Mouse (Mus musculus) brain, adult 2 months (tissue): ENCODE results near the gene Igsf9.

Experiments
- DNase-seq: peaks from one replicate; pipeline ENCODE4 v3.0.0; 2011; ENCODE audit warnings: low read depth, low spot score

Gene Igsf9

DNA sequence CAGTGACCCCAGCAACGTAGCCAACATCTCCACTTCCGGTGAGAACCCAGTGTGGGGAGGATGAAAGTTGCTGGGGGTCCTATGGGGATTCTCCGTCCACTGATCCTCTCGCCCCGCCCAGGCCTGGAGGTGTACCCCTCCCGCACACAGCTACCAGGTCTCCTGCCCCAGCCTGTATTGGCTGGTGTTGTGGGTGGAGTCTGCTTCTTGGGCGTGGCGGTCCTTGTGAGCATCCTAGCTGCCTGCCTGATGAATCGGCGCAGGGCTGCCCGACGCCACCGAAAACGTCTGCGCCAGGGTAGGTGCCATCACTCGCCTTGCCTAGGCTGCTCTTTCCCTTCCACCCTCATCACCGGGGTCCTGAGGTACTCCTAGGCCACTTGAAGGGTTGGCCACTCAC, 14.4 kb downstream of the Igsf9 start:
- DNase-seq, result no peak

DNA sequence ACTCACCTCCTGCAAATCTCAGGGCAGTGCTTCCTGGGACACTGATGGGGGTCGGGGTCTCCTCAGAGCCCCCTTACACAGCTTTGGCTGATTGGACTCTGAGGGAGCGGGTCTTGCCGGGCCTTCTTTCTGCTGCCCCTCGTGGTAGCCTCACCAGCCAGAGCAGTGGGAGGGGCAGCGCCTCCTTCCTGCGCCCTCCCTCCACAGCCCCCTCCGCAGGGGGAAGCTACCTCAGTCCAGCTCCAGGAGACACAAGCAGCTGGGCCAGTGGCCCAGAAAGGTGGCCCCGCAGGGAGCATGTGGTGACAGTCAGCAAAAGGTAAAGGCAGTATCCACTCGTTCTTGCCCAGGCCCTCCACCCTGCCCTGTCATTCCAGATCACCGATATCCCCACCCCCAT, 15.8 kb downstream of the Igsf9 start:
- DNase-seq, result no peak

DNA sequence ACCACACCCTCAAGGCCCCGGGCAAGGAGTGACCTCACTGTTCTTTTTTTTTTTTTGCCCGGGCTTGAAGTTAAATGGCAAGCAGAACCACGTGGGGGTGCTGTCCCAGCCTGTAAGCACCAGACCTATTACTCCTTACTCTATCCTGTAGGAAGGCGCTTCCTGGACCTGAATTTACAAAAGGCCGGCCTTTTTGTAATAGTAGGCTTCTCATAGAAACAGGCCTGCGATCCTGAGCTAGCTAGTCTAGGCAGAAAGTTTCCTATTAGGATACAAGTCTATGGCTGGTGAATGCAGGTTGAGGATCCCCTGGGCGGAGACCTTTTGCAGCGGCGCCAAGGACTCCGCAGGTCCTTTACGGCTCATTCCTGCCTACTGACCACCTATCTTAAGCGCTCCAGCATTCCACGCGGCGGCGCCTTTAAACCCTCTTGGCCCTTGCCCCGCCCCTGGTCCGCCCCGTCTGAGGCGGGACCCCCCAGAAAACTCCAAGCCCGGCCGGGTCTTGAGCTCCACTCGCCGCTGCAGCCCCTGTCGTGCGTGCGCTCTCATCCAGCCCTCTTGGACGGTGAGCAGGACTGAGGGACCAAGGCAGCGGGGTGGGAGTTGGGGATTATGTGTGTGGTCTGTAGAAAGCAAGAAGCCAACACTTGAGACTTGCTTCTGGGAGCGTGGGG, 18.3 kb downstream of the Igsf9 start, which contains the start of gene Tagln2:
Tagln2 (plus strand) TSS at position 283 of the 677 bp plus-strand sequence.
- no peak for DNase-seq

DNA sequence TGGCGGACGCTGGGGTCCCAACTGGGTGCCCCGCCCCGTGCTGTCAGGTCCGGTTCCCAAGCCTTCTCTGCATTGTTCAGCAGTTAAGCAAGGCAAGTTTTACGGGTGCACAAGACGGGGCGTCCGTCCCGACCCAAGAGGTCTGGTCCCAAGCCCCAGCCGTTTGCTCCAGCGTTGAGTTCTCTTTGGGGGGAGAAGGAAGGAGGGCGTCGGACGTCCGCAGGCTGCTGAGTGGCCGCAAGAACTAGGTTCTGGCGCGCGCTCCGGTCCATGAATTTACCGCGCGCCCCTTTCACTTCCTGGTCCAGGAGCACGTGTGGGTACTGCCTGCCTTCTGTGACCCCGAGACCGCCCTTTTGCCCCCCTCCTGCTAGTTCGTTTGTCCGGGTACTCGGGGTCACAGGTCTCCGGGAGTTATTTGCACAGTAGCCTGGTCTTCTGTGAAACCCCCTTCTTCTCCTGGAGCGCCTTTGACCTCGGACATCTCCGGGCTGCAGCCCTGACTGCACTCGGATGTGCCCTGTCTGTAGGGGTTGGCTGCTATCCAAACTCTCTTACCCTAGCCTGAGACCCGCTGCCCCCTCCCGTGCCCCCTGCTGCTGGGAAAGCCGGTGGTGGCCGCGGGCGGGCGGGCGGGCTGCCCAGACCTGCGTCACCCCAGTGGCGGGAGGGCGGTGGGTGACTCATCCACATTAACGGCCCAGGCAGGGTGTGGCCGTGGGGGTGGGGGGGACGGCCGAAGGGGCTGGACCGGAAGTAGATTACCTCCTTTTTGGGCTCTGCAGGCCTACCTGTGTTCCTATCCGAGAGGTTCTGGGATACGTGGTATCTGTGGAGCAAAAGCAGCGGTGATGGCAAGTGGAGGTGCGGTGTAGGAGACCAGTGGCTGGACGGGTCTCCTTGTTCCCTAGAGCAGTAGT, 19.1 kb downstream of the Igsf9 start:
- no peak for DNase-seq

DNA sequence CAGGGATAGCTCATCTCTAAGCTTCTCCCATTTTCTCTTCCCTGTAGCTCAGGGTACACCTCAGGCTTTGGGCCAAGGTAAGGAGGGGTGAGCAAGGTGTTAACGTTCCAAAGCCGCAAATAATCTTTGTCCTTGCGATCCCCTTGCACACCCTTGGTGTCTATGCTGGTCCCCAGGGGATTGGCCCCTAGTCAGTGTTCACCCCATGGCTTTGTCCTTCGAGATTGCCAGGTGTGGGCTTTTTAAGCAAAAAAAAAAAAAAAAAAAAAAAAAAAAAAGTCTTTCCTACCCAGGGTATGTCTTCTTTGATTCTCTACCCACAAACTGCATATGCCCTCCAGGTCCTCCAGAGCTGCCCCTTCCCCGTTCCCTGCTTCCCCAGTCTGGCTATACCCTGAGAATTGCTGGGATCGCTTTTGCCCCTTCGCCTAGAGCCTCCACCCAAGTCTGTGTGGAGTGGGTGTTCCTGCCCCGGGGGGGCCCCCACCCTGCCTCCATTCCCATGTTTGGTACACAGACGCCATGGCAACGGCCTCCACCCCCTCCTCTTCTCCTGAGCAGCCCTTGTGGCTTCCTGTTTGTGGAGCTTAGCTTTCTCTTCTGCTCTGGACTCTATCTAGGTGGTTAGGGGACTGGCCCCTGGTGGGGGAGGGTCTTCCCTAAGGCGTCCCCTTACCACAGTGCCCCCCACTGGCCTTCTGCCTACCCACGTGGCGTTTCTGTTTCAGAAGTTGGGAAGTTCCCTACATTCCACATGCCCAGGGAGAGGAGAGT, 20.0 kb downstream of the Igsf9 start:
- DNase-seq, result peak; percentile 44

DNA sequence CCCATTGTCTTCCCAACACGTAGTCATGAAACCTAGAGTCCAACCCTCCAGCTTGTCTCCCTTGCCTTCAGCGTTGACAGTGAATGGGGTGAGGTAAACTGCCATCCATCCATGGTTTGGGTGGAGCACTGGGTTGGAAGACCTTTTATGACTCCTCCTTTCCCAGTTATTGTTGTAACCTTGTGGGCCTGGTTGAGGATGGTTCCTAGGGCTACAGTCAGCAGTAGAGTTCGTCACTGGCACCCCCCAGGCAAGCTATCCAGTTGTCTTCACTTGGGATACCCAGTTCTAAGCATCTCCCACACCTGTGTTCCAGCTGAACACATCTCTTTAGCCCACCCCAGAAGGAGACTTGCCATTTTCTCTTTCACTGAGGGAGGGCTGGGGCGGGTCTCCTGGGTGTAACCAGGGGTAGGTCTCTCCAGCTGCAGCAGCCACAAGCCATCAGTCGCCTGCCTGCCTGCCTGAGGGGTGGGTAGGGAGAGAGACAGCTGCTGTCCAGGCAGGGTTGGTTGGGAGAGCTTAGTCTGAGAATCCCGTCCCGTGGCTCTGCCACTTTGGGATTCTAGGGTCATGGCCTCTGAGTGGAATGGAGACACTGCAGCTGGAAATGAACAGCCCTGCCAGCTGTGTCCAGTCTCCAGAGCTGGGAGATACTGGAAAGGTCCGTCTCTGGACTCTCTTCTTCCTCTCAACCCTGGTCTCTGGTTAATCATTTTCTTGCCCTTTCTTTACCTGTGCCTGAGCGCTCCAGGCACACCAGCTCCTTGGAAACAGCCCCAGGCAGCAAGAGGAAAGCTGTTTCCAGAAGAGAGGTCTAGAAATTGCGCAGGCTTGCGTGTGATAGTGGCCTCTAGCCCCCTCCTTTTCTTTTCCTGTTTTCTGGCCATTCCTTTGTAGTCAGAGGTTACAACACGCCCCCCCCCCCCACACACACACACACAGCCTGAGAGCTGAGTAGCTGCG, 20.8 kb downstream of the Igsf9 start:
- no peak for DNase-seq

DNA sequence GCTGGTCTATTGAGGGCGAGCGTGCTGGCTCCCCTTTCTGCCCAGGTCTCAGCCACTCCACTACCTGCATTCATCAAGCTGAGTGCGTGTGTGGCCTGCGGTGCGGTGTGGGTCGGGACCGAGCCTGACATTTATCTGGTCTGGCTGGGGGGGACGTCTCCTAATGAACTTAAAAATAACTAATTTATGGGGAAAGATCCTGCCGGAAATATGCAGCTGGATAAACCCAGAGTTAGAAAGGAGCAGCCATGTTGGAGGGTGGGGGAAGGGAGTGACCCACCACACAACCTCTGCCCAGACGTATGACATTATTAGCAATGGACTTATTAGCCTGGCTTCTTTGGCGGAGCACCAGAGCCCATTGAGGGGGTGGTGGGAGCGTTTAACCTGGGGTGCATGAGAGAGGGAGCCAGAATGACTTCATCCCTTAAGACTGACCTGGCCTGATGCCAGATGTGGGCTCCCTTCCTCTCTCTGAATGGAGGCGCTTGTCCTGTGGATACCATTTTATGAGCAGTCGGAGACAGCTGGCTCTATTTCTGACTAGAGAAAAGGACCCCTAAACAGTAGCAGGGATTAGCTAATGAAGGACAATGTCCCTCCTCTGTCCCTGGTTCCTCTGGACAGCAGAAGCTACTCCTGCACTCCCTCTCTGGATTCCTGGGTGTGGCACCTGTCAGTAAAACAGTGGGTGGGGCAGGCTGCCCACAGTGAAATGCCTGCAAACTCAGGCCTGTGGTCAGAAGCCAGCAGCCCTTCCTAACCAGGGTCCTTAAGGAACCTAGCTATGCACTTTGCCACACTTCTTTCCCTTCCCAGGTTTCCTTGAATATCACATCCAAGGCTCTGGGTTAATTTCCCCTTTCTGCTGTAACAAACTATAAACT, 21.8 kb downstream of the Igsf9 start:
- no peak for DNase-seq

DNA sequence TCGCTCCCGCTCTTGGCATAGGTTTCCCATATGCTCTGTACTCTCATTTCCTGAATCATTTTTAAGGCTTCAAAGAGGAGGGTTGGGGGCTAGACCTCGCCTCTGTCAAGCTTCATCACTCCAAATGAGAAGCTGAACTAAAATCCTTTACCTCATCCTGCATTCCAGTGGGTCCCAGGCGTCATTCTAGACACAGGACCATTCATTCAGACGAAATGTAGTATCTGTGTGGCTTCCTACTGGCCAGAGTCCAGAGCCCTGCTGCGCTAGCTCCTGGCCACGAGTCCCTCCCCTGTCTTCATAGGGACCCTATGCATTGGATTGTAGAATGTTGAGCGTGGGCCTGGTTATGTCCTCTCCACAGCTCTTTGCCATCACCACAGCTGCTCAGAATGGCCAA, 23.2 kb downstream of the Igsf9 start:
- DNase-seq, result no peak

DNA sequence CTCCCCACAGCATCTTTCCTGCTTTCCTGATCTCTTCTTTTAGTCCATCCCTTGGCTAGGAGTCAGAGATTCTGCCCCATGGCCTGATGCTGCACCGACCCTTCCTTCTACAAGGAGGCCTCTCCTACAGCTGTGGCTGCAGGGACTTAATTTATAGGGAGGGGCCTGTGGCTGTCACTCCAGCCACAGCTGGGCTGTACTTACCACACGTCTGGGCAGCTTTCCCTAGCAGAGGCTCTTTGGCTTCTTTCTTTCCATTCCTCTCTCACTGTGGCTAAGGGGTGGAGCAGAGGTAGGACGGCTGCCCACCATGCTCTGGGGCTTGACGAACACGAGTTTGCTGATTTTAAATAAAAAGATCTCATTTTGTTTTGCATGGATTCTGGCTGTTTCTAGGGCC, 25.4 kb downstream of the Igsf9 start:
- no peak for DNase-seq

DNA sequence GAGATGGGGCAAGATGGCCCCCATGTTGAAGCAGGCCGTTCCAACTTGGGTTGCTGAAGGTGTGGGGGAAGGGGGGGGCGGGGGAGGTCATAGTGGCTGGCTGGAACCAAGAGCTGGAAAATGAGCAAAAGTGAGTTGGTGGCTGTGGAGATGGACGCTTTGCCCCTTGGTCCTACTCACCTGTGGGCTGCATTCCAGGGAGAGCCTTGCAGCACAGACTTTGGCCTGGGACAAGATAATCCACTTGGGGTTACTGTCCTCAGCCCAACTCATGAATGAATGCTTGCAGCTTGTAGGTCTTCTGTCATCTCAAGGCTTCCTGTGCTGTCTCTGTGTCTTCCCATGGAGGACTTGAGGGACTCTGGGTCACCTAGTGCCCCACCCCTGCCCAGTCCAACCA, 26.1 kb downstream of the Igsf9 start:
- DNase-seq, result no peak

DNA sequence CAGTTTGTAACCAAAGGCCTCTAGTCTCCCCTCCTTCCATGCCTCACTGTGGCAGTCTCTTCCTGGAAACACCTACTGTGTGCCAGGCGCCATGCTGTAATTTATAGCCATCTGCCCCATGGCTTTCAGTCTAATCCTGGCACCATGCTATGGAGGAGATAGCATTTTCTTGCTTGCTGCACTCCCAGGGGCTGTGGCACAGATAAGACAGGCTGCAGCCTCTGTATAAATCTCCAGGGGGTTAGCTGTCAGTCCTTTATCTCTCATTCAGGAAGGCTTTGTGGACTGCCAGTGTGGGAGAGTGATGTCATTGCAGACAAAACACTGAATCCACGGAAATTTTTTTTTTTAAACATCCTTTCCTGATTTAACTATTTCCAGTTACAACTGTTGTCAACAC, 26.6 kb downstream of the Igsf9 start:
- DNase-seq, result no peak

DNA sequence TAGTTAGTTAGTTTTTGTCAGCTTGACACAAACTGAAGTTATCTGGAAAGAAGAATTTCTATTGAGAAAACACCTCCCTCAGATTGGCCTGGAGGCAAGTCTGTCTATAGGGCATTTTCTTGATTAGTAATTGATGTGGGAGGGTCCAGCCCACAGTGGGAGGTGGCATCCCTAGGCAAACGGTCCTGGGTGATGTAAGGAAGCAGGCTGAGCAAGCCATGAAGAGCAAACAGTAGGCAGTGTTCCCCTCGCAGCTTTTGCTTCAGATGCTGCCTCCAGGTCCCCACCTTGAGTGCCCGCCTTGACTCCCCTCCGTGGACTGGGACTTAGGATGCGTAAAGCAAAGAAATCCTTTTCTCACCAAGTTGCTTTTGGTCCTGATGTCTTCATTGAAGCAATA, 27.6 kb downstream of the Igsf9 start:
- no peak for DNase-seq

DNA sequence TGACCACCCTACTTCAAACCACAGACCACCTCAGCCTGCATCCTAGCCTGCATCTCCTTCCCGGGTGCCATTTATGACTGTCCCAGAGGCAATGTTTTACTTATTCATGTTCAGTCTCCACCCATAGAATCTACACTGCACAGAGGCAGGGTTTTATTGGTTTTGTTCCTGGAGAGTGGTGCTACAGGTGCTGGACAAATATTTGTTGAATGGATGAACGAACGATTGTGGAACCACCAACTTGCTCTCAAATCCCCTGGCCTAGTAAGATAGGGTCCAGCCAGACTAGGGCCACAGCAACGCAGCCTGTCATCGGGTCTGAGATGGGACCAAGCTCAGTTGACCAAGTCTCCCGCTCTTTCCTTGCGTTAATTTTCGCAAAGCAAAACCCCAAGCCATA, 28.4 kb downstream of the Igsf9 start:
- no peak for DNase-seq

DNA sequence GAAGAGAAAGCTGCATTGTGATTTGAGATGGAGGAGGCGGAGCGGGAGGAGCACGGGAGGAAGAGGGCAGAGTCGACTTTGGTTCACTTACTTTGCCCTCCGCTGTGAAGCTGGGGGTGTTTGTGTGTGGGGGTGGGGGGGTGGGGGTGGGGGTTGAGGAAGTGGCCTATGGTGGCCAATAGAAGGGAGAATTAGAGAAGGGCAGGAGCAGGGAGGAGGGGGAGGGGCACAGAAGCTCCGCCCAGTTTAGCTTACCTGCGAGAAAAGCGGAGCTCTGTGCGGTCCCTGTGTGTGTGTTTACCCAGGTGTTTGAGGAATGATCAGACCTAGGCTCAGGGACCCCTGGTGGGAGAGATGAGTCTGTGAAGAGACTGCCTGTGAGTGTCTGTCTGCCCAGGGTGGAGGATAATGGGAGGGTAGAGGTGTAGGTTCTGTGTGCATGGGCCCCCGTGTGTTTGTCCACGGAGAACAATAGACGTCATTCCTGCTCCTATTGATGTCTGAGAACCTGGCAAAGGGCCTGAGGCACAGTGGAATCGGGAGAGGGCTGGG, 28.9 kb downstream of the Igsf9 start:
- DNase-seq, result no peak

DNA sequence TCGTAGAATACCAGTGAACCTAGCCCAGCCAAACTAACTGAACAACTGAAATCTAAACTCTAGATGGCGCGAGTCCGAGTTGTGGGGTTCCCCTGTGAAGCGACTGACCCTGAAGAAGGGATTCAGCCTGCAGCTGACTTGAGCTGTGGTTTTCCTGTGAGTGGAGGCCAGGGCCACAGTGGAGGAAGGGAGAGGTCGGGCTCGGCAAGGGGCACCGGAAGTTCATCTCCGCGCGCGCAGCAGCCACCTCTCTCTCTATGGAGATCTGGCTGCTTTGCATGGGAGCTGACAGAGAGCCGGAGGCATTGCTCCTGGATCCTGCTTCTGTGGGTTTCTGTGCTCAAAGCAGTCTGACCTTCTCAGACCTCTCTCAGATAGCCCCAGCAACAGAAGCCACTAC, 31.4 kb downstream of the Igsf9 start:
- DNase-seq, result peak; percentile 43

DNA sequence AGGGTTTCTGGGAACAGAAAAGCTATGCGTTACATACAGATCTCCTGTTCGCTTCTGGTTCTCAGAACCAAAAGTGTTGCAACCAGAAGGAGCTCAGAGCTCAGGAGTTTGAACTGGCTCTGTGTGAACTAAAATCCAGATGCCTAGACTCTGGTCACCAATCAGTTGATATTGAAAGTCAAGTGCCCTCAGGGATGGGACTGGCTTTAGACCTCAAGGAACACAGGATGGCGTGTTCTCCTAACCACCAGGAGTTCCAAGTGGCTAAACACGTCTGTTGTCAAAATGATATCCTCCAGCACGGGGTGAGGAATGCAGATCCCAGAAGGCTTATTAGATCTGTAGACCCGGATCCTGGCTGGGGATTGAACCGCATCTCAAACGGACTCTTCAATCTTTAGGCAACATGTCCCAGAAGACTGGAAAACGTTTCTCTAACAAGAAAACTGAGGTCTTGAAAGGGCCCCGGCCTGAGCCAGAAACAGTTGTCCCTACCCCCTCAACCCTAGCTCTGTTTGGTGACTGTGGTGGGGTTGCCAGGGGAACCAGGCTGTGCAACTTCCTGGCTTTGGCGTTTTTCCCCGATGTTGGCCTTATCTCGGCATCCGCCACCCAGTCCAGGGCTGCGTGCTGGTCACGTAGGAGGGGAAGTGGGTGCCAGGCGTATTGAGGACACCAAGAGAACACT, 32.1 kb downstream of the Igsf9 start:
- DNase-seq, result peak; percentile 60

DNA sequence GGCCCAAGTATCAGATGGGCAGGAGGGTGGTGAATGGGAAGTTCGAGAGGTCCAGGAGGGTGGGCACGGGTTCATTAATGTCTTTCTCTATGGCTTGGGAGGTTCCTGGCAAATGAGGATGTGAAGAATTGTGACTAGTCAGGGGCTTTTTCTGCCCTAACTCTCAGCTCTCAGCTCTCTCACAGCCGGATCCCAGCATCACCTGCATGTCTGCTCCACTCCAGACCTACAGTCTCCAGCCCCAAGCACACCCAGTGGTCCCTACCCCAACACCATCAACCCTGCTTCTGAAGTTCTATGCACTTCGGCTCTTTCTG, 32.6 kb downstream of the Igsf9 start:
- DNase-seq, result no peak

DNA sequence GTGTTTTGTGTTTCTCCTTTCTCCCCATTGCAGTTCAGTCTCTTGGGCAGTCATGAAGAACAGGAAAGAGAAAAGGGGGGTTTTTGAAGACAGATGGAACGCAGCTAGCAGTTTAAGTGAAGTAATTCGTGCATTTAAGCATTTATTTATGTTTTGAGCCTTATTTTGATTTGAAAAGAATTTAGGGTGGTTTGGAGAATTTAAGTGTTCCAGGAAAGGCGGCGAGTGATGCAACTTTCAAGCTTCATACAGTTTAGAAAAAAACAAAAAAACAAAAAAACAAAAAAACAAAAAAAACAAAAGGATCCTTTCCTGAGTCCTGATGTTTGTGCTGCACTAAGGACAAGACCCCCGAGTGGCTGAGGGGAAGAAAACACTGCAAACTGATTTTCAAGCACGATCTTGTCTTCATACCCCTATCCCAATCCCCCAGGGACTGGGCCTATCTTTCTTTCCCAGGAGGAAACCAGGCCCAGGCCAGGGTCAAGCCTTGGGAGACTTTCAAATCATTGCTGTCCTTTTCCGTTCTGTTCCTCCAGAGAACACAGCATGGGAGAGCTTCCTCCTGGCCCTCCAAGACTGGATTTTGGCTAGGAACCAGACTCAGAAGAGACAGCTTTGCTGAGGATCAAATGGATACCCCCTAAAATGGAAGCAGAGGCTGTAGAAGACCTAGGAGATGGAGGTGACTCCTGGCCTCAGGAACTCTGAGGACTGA, 33.1 kb downstream of the Igsf9 start:
- DNase-seq, result no peak

DNA sequence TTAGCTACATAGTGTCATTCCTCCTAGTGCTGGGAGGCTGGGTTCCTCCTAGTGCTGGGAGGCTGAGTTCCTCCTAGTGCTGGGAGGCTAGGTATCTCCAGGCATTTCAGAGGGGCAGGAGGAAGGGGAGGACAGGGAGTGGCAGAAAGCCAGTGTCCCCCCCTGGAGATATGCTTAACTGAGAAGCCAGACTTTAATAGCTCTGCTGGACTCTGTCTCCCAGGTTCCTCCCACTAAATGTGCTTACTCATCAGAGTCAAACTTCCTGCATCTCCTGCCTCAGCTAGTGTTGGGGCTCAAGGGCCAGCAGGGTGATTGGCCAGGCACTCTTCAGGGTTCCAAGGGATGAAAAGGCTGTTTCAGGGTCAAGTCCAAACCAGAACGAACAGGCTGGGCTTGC, 33.8 kb downstream of the Igsf9 start:
- DNase-seq, result no peak
